Mouse (Mus musculus) liver, adult 2 months (tissue): ENCODE measurements around the gene Aff4. TPM values are rescaled to one million over a fixed set of nuclear protein-coding genes. Genes with fewer than 3 reads are reported as not detected.

Experiments
- DNase-seq: peaks from one replicate; pipeline ENCODE4 v3.0.0-alpha.2; 2011; ENCODE audit warnings: low read depth, low spot score; ENCODE audit errors: extremely low read depth
- H3K27ac ChIP-seq: fragments of 200-500 bp; replicated peaks from 2 replicates; pipeline ENCODE4 v1.5.1; 2012; ENCODE audit warnings: low read depth, mild to moderate bottlenecking, control low read depth, inconsistent platforms, low read length; ENCODE audit not compliant: insufficient read depth
- H3K27me3 ChIP-seq: fragments of 200-500 bp; 2 replicates; pipeline ENCODE4 v1.6.1; 2012; ENCODE audit warnings: mild to moderate bottlenecking, moderate library complexity, low read length, inconsistent platforms; ENCODE audit not compliant: control insufficient read depth, insufficient read depth
- H3K36me3 ChIP-seq: fragments of 200-500 bp; 2 replicates; pipeline ENCODE4 v1.6.1; 2012; ENCODE audit warnings: low read length, inconsistent platforms; ENCODE audit not compliant: control insufficient read depth, insufficient read depth
- H3K4me1 ChIP-seq: fragments of 200-500 bp; 2 replicates; pipeline ENCODE4 v1.6.1; 2011; ENCODE audit warnings: low read length; ENCODE audit not compliant: control insufficient read depth, insufficient read depth
- H3K4me3 ChIP-seq: fragments of 200-500 bp; 2 replicates; pipeline ENCODE4 v1.5.1; 2011; ENCODE audit warnings: low read depth, mild to moderate bottlenecking, control low read depth, low read length, moderate library complexity; ENCODE audit not compliant: insufficient read depth
- H3K79me2 ChIP-seq: fragments of 200-500 bp; 2 replicates; pipeline ENCODE4 v1.6.1; 2012; ENCODE audit warnings: inconsistent platforms, mild to moderate bottlenecking, low read length, moderate library complexity; ENCODE audit not compliant: control insufficient read depth, insufficient read depth
- H3K9ac ChIP-seq: fragments of 200-500 bp; 2 replicates; pipeline ENCODE4 v1.6.1; 2012; ENCODE audit warnings: low read depth, mild to moderate bottlenecking, control low read depth, inconsistent platforms, low read length
- CTCF ChIP-seq: fragments of 200-500 bp; IDR thresholded peaks from 2 replicates; pipeline ENCODE4 v1.5.1; 2011; ENCODE audit warnings: low read depth, low read length, control low read depth
- POLR2A ChIP-seq: fragments of 200-500 bp; IDR thresholded peaks from 2 replicates; pipeline ENCODE4 v1.6.1; 2011; ENCODE audit warnings: low read length, control low read depth; ENCODE audit not compliant: insufficient read depth; ENCODE audit errors: extremely low read depth
- WGBS: fragments of 180-500 bp; shearing (Covaris S2); methylation state at CpG from one replicate; pipeline ENCODE4 v1.1.7; 2018; 5-methylcytosine and 5-hydroxymethylcytosine counted together
- polyA plus RNA-seq: library from polyadenylated mRNA; depleted of rRNA; stranded (reverse); fragments of >200 nt; gene quantifications from 2 replicates; pipeline ENCODE4 v1.2.3, GENCODE M21; 2012
- total RNA-seq: library from RNA; depleted of rRNA; stranded (reverse); fragments of >200 nt; gene quantifications from 2 replicates; pipeline ENCODE4 v1.2.3, GENCODE M21; 2014

Gene Aff4
- total and polyA plus RNA-seq, 2 experiments = 7.3 to 32.1 TPM

DNA sequence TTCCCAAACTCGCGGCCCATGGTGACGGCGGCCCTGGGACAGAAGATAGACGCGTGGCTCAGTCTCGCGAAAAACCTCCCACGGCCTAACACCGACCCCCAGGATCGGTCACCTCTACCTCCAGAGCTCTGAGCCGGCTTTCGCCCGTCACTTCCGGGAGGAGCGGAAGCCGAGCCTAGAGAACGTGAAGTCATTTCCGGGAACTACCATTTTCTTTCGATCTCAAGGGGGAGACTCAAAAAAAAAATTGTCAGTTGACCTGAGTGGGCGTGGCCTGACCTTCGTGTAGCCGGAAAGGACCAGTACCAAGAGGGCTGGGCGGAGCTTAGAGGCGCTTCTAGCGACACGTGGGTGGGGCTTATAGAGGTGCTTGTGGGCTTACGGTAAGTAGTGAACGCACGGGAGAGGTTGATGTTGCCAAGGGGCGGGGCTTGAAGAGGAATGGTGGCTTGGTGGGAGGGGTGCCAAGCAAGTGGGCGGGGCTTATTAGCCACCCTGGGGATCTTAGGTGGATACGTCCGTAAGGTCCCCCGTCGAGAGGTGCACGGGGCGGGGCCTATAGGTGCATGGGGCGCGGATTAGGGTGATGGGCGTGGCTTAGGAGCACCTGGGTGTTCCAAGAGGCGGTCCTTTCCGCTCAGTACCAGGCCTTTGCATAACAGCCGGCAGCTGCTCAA is 80.2 kb downstream of the Aff4 start, which contains the start of the genes Uqcrq and Gdf9:
TSS of gene Uqcrq (minus strand) at position 162 of the 677 bp plus-strand sequence.
TSS of gene Gdf9 (plus strand) at position 354 of the 677 bp plus-strand sequence.
- peak within 1 kb of the TSS; percentile 90 for H3K4me3 ChIP-seq
- peak within 1 kb of the TSS; percentile 99 for H3K27ac ChIP-seq
- under 1% methylated on average over 44 of the region's 44 CpGs for WGBS
- peaks cover 15% of the 10 kb centered on the region for H3K4me1 ChIP-seq
- peak; percentile 100 for DNase-seq
- H3K9ac ChIP-seq = peak within 1 kb of the TSS; percentile 97
- TF ChIP-seq CTCF = no peak
- TF ChIP-seq POLR2A = peak; percentile 79; the same call in 1 of the 2 replicates
- no peaks in the 10 kb centered on the region for H3K27me3 ChIP-seq
- H3K36me3 ChIP-seq = peaks cover 6% of the 10 kb centered on the region; the same call in 1 of the 2 replicates
- H3K79me2 ChIP-seq = peaks cover 4% of the 10 kb centered on the region; the same call in 1 of the 2 replicates

GRCm38 (mm10) chr11:53431347-53432056 is 80.9 kb downstream of the Aff4 start:
- peak; percentile 95 for DNase-seq
- H3K79me2 ChIP-seq = peaks cover 4% of the 10 kb centered on the region; the same call in 1 of the 2 replicates
- no peaks in the 10 kb centered on the region for H3K27me3 ChIP-seq
- WGBS = 6% methylated on average over 9 of the region's 9 CpGs
- H3K9ac ChIP-seq = peak overlapping the region; percentile 66
- H3K4me1 ChIP-seq = peaks cover 12% of the 10 kb centered on the region
- TF ChIP-seq POLR2A = no peak
- TF ChIP-seq CTCF = no peak
- peak overlapping the region; percentile 96 for H3K27ac ChIP-seq
- peak overlapping the region; percentile 90 for H3K4me3 ChIP-seq
- H3K36me3 ChIP-seq = peaks cover 6% of the 10 kb centered on the region; the same call in 1 of the 2 replicates

- Histone ChIP-seq H3K9ac (no peak overlapping the region), H3K79me2 (peaks cover 4% of the 10 kb centered on the region; the same call in 1 of the 2 replicates), H3K27ac (no peak overlapping the region), H3K27me3 (no peaks in the 10 kb centered on the region), H3K4me1 (peaks cover 9% of the 10 kb centered on the region; the same call in 1 of the 2 replicates), H3K4me3 (no peak overlapping the region), H3K36me3 (peaks cover 5% of the 10 kb centered on the region; the same call in 1 of the 2 replicates)
- DNase-seq = no peak
- 79% methylated on average over 6 of the region's 6 CpGs for WGBS
- no peak for TF ChIP-seq POLR2A
- no peak for TF ChIP-seq CTCF
Observed at GRCm38 (mm10) chr11:53433057-53433456, 82.4 kb downstream of the Aff4 start.

- 92% methylated on average over 8 of the region's 8 CpGs for WGBS
- H3K9ac ChIP-seq = no peak overlapping the region
- TF ChIP-seq CTCF = no peak
- no peak for TF ChIP-seq POLR2A
- H3K27ac ChIP-seq = no peak overlapping the region
- no peak for DNase-seq
- H3K27me3 ChIP-seq = no peaks in the 10 kb centered on the region
- no peak overlapping the region for H3K4me3 ChIP-seq
- no peaks in the 10 kb centered on the region for H3K36me3 ChIP-seq
- H3K4me1 ChIP-seq = peaks cover 3% of the 10 kb centered on the region; the same call in 1 of the 2 replicates
- no peaks in the 10 kb centered on the region for H3K79me2 ChIP-seq
Observed at GRCm38 (mm10) chr11:53435504-53435903, 84.9 kb downstream of the Aff4 start.

DNA sequence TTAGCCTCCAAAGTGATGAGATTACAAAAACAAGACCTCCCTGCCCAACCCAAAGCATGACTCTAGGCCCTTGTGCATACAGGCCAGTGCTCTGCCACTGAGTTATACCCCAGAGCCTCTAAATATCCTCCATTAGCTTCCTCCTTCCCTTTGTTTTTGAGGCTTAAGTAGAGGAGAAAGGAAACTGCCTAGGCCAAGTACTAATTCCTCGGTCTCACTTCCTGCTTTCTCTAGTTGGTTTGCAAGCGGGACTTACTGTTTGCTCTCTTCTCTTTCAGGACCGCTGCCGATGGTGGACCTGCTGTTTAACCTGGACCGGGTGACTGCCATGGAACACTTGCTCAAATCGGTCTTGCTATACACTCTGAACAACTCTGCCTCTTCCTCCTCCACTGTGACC is 85.7 kb downstream of the Aff4 start:
- WGBS = 78% methylated on average over 6 of the region's 6 CpGs
- no peaks in the 10 kb centered on the region for H3K36me3 ChIP-seq
- H3K9ac ChIP-seq = no peak overlapping the region
- no peaks in the 10 kb centered on the region for H3K27me3 ChIP-seq
- no peaks in the 10 kb centered on the region for H3K79me2 ChIP-seq
- peaks cover 3% of the 10 kb centered on the region; the same call in 1 of the 2 replicates for H3K4me1 ChIP-seq
- H3K27ac ChIP-seq = no peak overlapping the region
- TF ChIP-seq CTCF (no peak), POLR2A (no peak)
- DNase-seq = no peak
- no peak overlapping the region for H3K4me3 ChIP-seq

DNA sequence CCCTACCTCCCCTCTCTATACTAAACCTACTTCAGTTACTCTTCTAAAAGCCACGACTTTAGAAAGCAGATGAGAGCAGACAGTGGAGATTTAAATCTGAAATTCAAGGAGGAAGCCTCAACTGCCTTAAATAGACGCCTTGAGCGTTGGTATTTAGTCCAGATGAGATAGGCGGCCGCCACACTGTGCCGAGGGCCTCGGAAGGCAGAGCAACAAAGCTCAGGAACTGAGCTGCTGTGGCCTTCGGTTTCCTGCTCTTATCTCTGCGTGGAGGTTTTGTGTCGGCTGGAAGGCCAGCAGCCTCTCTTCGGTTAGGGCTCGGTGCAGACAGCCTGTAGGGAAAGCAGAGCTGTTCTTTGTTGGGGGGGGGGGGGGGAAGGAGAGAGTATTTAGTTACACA is 91.3 kb downstream of the Aff4 start:
- Histone ChIP-seq H3K9ac (no peak overlapping the region), H3K36me3 (no peaks in the 10 kb centered on the region), H3K27ac (no peak overlapping the region), H3K27me3 (no peaks in the 10 kb centered on the region), H3K4me3 (no peak overlapping the region), H3K79me2 (no peaks in the 10 kb centered on the region), H3K4me1 (peaks cover 10% of the 10 kb centered on the region)
- no peak for TF ChIP-seq POLR2A
- no peak for TF ChIP-seq CTCF
- no peak for DNase-seq
- 52% methylated on average over 12 of the region's 12 CpGs for WGBS
